Mouse (Mus musculus): Measurements from ENCODE around the gene Hist1h2ae. TPM values are rescaled to one million over a fixed set of nuclear protein-coding genes. Genes with fewer than 3 reads are reported as not detected.
"Not testable (repeated sequence)": the region's sequence is repeated elsewhere in the genome, so short reads cannot be mapped to it uniquely, and the experiment has no call there.

Gene Hist1h2ae
- polyA plus RNA-seq, 1 experiment = 0.22 TPM

GRCm38 (mm10) chr13:23575271-23575851 is 4.3 kb upstream of the Hist1h2ae start, which contains the start of gene Hist1h3d:
Gene Hist1h3d (plus strand): TSS chr13:23575763.
- Histone ChIP-seq H3K4me1 (ENCODE audit: control insufficient read depth, insufficient read depth, low read length) (no peaks in the 10 kb centered on the region; the same call in 1 of the 2 replicates), H3K36me3 (ENCODE audit: control insufficient read depth, insufficient read depth, low read length) (no peaks in the 10 kb centered on the region), H3K4me3 (ENCODE audit: insufficient read depth, low read depth, low read length) (peak within 1 kb of the TSS; percentile 37; the same call in 1 of the 2 replicates), H3K27me3 (replicated peaks; ENCODE audit: control insufficient read depth, insufficient read depth, low read length) (peaks cover 2% of the 10 kb centered on the region; the same call in 1 of the 2 replicates), H3K27ac (ENCODE audit: insufficient read depth, low read depth, low read length) (no peak within 1 kb of the TSS)
- DNase-seq = peak; percentile 52
- TF ChIP-seq POLR2A (IDR thresholded peaks at IDR 0.05; ENCODE audit: low read depth, low read length) = no peak
- TF ChIP-seq CTCF (conservative IDR thresholded peaks at IDR 0.05; ENCODE audit: insufficient read depth, insufficient read length, low read depth, low read length) = no peak
- 5% methylated on average over 18 of the region's 18 CpGs for WGBS

GRCm38 (mm10) chr13:23574546-23575170 is 3.6 kb upstream of the Hist1h2ae start:
- H3K4me3 ChIP-seq (ENCODE audit: insufficient read depth, low read depth, low read length) = peak overlapping the region; percentile 8; the same call in 1 of the 2 replicates
- not testable (repeated sequence) for H3K4me1 ChIP-seq (ENCODE audit: control insufficient read depth, insufficient read depth, low read length); H3K36me3 ChIP-seq (ENCODE audit: control insufficient read depth, insufficient read depth, low read length); DNase-seq; H3K27me3 ChIP-seq (replicated peaks; ENCODE audit: control insufficient read depth, insufficient read depth, low read length); H3K27ac ChIP-seq (ENCODE audit: insufficient read depth, low read depth, low read length)
- 9% methylated on average over 11 of the region's 39 CpGs for WGBS

- peak within 1 kb of the TSS; percentile 26; the same call in 1 of the 2 replicates for H3K4me3 ChIP-seq (ENCODE audit: insufficient read depth, low read depth, low read length)
- peak; percentile 90 for DNase-seq
- H3K4me1 ChIP-seq (ENCODE audit: control insufficient read depth, insufficient read depth, low read length); H3K36me3 ChIP-seq (ENCODE audit: control insufficient read depth, insufficient read depth, low read length); H3K27me3 ChIP-seq (replicated peaks; ENCODE audit: control insufficient read depth, insufficient read depth, low read length); H3K27ac ChIP-seq (ENCODE audit: insufficient read depth, low read depth, low read length): not testable (repeated sequence)
- WGBS = 4% methylated on average over 42 of the region's 42 CpGs
These were observed 3.0 kb upstream of the Hist1h2ae start, which contains the start of the genes Hist1h2bf and Hist1h2ad for GRCm38 (mm10) chr13:23573898-23574524. Gene Hist1h2bf (minus strand): TSS chr13:23574196. Gene Hist1h2ad (plus strand): TSS chr13:23574381.

- not testable (repeated sequence) for H3K36me3 ChIP-seq (ENCODE audit: control insufficient read depth, insufficient read depth, low read length); H3K27ac ChIP-seq (ENCODE audit: insufficient read depth, low read depth, low read length); H3K27me3 ChIP-seq (replicated peaks; ENCODE audit: control insufficient read depth, insufficient read depth, low read length); DNase-seq; H3K4me1 ChIP-seq (ENCODE audit: control insufficient read depth, insufficient read depth, low read length)
- H3K4me3 ChIP-seq (ENCODE audit: insufficient read depth, low read depth, low read length) = 0 out of 2 replicates have a peak overlapping the region, but pooled peaks have one; percentile 26
- WGBS = 21% methylated on average over 20 of the region's 20 CpGs
These were observed 2.2 kb upstream of the Hist1h2ae start for GRCm38 (mm10) chr13:23573034-23573897.

- TF ChIP-seq CTCF (conservative IDR thresholded peaks at IDR 0.05; ENCODE audit: insufficient read depth, insufficient read length, low read depth, low read length) = no peak
- TF ChIP-seq POLR2A (IDR thresholded peaks at IDR 0.05; ENCODE audit: low read depth, low read length) = no peak
- Histone ChIP-seq H3K36me3 (ENCODE audit: control insufficient read depth, insufficient read depth, low read length) (no peaks in the 10 kb centered on the region), H3K4me1 (ENCODE audit: control insufficient read depth, insufficient read depth, low read length) (no peaks in the 10 kb centered on the region; the same call in 1 of the 2 replicates), H3K27ac (ENCODE audit: insufficient read depth, low read depth, low read length) (no peak overlapping the region), H3K4me3 (ENCODE audit: insufficient read depth, low read depth, low read length) (no peak overlapping the region), H3K27me3 (replicated peaks; ENCODE audit: control insufficient read depth, insufficient read depth, low read length) (peaks cover 2% of the 10 kb centered on the region; the same call in 1 of the 2 replicates)
- no peak for DNase-seq
- WGBS = 55% methylated on average over 2 of the region's 2 CpGs
These were observed 1.4 kb upstream of the Hist1h2ae start for GRCm38 (mm10) chr13:23572218-23573033.

- not testable (repeated sequence) for H3K4me1 ChIP-seq (ENCODE audit: control insufficient read depth, insufficient read depth, low read length); DNase-seq; H3K27me3 ChIP-seq (replicated peaks; ENCODE audit: control insufficient read depth, insufficient read depth, low read length); H3K36me3 ChIP-seq (ENCODE audit: control insufficient read depth, insufficient read depth, low read length)
- 2% methylated on average over 18 of the region's 34 CpGs for WGBS
- Histone ChIP-seq H3K27ac (ENCODE audit: insufficient read depth, low read depth, low read length) (peak overlapping the region; percentile 77), H3K4me3 (ENCODE audit: insufficient read depth, low read depth, low read length) (peak overlapping the region; percentile 60)
These were observed 641 bp upstream of the Hist1h2ae start for GRCm38 (mm10) chr13:23571504-23572217.

- peak overlapping the region; percentile 41 for H3K4me3 ChIP-seq (ENCODE audit: insufficient read depth, low read depth, low read length)
- WGBS = 4% methylated on average over 31 of the region's 41 CpGs
- H3K4me1 ChIP-seq (ENCODE audit: control insufficient read depth, insufficient read depth, low read length); DNase-seq; H3K27me3 ChIP-seq (replicated peaks; ENCODE audit: control insufficient read depth, insufficient read depth, low read length); H3K36me3 ChIP-seq (ENCODE audit: control insufficient read depth, insufficient read depth, low read length): not testable (repeated sequence)
- H3K27ac ChIP-seq (ENCODE audit: insufficient read depth, low read depth, low read length) = peak overlapping the region; percentile 74; the same call in 1 of the 2 replicates
These were observed 579 bp downstream of the Hist1h2ae start for GRCm38 (mm10) chr13:23570261-23571021.
